Mouse (Mus musculus): ENCODE data around the gene Pirt.

Pirt gene

DNA sequence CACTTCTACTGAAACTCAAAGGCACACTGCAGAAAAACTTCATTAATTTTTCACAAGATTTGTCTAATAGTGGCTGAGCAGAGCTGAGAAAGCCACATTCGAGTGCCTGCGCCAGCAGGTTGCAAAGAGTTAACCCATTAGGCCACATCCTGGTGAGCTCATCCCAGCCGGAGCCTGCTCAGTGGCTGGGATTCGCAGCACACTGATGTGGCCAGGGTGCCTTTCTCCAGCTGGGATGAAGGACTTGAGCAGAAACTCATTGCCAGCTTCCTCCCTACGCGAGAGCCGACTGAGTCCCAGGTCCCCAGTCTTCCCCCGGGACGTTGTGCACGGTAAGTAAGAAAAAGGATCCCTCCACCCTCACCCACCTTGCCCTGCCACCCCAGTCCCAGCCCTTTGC is at the start of gene Pirt:
Pirt (plus strand) TSS at position 171 of the 400 bp plus-strand sequence.
- no peak for DNase-seq (ENCODE audit: low spot score in 2 of 2)

DNA sequence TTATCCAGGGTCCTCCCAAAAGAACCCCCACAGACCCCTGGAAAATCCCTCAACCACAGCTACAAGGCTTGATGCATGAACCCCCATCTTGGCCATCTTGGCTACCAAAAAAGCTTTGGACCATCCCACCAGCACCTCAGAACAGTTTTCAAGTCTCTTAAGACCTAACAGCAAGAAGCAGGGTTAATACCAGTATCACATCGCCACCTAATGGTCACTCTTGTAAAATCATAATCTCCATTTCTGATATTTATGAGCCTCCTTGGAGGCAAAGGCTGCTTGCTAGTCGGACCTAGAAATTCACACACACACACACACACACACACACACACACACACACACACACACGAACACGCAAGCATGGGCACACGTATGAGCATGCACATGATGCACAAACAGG is 40.1 kb upstream of the Pirt start:
- no peak for DNase-seq (ENCODE audit: low spot score in 2 of 2)

DNA sequence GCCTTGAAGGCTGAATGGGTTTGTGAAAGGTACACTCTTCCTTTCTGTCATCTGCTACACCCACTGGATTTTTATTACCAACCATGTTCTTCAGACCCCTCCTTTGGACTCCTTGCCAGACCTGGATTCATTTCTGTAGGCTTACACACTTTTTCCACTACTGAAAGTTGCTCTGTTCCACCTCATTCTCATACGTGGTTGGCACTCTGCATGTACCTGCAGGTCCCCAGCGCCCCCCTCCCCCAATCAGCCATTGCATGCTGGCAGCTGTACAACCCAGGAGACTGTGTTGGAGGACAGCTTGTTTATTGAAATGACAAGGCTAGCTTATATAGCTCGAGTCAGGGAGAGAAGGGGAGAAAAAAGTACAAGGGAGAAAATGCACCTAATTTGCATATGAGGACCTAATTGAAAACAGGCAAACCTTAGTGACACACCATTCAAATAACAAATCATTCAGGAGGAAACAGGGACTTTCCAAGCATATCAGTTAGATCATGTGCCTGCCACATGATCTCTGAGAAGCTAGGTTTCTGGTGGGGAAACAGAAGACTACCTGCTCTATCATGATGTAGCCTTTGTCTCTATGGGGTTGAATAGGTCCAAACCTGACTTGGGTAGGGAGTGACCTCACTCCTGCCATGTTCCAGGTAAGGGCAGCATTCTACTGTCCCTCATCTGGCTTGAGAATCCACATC is 38.9 kb upstream of the Pirt start:
- no peak for DNase-seq (ENCODE audit: low spot score in 2 of 2)

DNA sequence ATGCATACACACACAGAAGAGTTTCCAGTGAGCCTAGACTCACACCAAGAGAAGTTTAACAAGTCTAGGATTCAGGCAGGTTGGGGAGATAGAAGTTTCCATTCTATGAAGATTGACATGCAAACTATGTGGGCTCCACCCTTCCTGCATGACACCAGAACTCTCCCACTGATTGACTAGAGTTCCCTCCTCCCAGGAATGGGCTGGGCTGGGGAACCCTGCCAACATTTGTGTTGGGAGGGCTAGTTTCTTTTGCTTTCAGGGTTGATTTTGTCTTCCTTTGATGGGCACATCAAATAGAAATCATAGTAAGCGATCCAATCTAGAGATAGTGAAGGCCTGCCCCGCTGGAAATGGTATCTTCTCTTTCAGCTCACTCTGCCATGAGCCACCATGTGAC is 30.5 kb upstream of the Pirt start:
- DNase-seq (ENCODE audit: low spot score in 2 of 2): no peak

DNA sequence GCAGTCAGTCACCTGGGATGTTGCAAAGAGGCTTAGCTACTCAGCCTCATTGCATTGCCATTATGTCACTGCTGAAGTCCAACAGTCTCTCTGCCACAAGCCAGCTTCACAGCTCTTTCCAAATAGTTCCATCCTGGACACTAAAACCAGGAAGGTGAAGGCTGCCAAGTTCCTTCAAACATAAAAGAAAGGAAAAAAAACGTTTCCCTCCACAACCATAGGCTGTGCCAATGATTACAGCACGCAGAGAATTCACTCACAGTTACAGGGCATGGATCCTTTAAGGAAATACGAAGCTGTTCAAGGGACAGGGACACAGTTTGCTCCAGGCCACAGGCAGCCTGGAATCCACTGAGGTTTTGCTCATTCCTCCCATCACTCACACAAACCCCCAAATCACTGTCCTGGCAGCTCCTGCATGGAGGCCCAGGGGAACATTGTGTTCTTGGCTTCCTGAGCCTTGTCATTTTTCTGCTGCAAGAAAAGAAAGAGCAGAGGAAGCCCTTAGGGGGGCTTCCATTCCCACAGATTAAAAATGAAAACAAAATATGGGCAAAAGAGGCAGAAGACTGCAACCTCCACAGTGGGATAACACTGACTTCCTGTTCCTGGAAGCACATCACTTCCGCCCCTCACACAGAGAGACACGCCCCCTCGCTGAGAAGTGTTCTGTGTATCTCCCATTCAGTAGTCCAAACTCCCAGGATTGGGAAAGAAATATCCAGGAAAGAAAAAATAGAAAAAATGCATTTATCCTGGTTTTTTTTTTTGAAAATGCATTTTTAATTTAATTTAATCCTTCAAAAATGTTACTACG is 29.3 kb upstream of the Pirt start:
- no peak for DNase-seq (ENCODE audit: low spot score in 2 of 2)

DNA sequence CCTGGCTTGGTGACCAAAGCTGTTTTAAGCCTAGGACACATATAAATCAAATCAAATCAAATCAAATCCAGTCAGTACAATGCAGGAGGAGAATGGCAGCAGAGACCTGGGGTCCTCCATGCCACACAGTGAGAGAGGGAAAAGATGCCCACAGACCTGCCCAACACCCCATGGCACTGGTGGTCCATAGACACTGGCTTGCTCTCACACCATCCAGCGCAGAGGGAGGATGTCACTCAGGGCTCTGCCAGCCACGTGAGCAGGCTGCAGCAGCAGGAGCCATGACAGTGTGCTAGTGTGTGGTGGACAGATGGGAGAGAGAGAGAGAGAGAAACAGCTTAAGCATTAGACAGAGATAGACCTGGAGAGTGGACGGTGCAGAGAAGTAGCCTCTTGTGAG is 19.2 kb upstream of the Pirt start:
- no peak for DNase-seq (ENCODE audit: low spot score in 2 of 2)

DNA sequence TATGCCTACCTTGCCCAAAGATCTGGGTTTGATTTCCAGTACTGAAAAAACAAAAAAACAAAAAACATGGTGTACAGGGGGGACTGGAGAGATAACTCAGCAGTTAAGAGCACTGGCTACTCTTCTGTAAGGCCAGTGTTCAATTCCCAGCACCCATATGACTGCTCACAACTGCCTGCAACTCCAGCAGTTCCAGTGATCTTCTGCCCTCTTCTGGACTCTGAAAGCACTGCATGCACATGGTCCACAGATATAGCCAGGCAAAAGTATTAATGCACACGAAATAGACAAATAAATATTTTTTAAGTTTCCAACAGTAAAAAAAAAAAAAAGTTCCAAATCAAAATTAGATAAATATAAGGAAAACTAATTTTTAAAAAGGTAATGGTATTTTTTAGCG is 13.0 kb upstream of the Pirt start:
- DNase-seq (ENCODE audit: low spot score in 2 of 2): no peak

DNA sequence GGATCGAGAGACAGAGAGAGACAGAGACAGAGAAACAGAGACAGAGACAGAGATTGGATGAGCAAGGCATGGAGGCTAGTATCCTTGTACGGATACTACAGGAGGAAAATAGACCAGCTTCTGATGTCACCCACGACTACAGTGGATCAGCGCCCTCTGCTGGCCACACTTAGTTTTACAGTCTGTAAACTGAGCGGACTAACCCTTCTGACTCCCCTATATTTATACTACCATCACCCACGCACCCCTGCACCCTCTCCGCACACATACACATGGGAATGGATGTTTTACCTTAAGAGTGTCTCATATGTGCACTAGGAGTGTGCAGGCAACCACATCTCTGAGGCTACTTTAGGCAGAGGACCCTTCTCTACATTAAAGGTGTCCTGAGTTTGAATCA is 12.4 kb upstream of the Pirt start:
- peak in 1 of 2 experiments; percentile 10 for DNase-seq (ENCODE audit: low spot score in 2 of 2)

DNA sequence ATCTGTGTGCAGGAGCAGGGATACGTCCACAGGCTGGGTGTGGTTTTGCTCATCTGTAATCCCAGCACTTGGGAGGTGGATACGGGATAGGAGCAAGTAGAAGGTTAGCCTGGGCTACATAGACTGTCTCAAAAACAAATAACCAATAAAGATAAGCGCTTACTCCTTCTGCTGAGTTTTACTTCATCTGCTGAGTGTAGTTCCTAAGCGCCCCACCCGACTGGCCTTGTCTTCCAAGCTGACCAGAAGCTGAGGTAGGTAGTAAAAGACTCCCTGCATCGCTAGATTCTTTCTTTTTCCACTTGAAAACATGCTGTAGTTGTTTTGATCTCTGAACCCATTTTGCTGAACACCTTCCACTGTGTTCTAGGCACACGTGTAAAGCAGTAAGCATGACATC is 9.0 kb upstream of the Pirt start:
- no peak for DNase-seq (ENCODE audit: low spot score in 2 of 2)

DNA sequence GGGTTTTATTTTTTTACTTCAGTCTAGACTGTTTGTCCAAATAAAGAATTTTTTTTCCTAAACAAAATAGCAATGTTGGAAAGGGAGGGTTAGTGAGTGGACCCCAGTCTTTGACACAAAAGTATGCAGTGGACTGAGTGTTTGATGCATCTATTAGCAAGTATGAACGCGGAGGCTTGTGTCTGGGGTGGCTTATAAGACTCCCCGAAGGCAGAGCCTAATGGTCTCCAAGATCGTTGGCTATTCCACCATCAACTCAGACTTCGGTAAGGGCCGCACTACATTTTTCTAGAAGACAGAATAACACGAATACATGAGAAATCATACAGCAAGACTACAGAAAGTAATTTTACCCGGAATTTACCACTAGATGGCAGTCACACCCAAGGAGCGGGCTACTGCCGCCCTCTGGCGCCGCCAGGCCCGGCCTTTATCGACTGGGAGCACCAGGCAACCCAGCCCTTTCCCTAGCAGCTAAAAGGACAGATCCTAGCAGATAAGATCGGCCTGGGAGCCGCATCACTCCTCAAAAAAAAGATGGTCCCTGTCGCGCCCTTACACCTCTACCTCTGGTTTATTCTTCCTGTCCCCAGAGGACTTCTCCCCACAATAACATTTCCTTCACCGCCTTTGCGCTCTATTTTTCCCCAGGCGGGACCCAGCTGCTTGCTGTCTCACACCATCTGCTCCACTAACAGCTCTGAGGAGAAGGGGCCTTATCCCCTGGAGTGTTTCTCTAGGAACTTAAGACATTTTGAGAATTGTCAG is 6.0 kb upstream of the Pirt start:
- DNase-seq (ENCODE audit: low spot score in 2 of 2): peak; percentile 40 to 51

DNA sequence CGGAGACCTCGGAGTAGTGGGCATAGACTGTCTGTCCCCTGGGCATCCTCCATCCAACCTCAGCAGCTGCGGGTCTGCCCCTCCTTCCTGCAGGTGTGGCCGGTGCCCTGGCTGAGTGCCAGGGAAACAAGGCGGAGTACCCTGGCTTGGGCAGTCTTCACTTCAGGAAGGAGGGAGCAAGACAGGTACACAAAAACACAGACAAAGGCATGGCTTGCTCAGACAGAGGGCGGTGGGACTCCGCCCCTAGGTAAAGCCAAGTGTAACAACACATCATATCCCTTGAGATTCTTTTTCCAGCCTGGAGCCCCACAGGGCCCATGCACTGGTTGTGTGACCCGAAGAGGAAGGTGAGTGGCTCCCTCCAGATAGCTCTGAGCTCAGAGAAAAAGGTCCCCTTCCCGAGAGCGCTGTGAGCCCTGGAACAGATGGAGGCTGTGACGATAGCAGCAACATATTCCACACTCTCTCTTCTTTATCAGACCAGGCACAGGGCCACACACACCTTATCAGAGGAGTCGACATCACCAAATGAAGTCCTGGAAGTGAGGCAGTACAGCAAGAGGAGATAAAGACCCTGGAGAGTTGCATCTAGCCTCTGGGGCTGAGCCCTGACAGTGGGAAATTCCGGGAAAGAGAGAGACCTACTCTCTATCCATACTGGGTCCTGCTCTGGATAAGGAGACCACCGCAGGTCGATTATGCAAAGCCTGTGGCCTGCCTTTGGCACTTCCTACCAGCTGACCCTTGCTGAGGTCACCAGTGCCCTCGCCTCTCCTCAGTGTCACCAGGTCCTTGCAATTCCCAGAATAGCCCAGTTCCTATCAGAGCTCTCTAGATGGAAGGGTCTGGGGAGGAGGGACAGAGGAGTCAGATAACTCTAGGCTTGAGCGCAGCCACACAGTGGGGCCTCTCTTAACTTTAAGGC is 1.0 kb downstream of the Pirt start:
- DNase-seq (ENCODE audit: low spot score in 2 of 2): peak in 1 of 2 experiments; percentile 8

DNA sequence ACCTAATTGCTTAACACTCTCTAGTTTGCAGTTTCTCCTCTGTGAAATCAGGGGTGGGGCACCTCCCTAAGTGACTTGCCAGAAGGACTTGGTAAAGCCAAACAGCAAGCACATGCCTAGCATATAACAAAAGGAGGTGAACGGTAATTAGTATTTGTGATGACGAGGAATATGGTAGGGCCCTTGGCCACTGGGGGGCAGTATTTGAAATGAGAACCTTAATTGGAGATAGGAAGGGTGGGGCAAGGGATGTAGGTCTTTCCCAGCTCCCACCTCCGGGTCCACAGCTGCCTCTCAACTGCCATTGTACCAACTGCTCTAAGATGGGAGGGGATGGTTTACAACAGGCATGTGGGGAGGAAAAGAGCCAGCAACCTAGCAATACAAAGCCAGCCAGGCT is 2.5 kb downstream of the Pirt start:
- DNase-seq (ENCODE audit: low spot score in 2 of 2): peak; percentile 5 to 21

DNA sequence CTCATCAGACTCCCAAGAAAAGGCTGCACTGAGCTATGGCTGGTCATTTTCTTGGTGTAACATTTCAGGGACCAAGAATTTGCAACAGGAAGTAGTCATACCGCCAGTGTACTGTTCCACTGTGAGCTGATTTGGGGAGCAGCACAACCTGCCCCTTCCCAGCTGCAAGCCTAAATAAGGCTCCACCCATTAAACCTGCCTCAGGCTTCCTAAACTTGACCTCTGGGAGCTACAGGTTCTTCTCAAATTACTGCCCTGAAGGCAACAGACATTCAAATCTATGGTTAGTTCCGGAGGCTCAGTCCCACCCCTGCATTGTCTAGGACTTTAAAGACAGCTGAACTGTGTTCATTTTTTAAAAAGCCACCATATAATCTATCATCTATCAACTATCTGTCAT is 8.2 kb downstream of the Pirt start:
- DNase-seq (ENCODE audit: low spot score in 2 of 2): no peak

DNA sequence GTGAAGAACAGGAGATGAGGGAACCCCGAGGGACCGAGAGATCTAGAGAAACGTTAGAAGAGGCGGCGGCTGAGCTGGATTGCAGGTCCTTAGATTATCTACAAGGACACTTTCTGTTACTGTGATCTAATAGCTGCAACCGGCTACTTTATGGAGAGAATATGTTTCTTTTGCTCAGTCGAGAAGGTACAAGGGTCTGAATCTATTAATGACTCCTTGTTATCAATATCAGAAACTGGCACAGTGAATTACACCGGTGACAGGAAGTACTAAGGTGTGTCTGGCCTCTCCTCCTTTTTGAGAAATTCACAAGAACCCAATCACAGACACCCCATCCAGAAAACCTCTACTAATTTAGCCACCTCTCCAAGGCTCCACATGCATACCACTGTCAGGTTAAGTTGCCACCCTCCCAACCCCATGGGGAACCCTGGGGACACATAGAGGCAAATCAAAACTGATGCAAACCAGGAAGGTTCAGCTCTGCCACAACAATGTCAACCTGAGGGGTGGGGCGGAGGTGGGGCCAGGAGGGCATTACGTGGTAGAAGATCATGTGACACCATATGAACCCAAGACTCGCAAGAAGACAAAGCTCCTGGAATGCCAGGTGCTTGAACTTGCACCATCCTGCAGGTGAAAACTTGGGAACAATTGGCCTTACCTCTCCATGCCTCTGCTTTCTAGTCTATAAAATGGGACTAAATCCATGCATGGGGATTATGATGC is 12.5 kb downstream of the Pirt start:
- DNase-seq (ENCODE audit: low spot score in 2 of 2): no peak

DNA sequence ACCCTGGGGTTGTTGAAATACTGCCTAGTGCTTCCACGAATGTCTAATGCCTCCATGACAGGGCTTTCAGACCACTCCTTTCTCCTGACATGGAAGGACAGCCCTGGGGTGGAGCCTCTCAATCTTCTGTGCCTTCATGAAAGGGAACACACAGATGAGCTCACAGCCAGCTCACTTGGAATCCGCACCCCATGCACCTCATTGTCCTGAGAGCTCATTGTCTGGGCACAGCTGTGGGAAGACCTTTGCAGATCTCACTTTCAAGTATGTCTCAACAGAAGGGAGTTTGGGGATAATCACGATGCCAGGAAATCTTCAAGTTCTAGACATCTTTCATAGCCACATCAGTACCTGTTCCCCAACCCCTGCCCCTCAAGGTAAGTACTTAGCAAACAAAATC is 16.5 kb downstream of the Pirt start:
- no peak for DNase-seq (ENCODE audit: low spot score in 2 of 2)

DNA sequence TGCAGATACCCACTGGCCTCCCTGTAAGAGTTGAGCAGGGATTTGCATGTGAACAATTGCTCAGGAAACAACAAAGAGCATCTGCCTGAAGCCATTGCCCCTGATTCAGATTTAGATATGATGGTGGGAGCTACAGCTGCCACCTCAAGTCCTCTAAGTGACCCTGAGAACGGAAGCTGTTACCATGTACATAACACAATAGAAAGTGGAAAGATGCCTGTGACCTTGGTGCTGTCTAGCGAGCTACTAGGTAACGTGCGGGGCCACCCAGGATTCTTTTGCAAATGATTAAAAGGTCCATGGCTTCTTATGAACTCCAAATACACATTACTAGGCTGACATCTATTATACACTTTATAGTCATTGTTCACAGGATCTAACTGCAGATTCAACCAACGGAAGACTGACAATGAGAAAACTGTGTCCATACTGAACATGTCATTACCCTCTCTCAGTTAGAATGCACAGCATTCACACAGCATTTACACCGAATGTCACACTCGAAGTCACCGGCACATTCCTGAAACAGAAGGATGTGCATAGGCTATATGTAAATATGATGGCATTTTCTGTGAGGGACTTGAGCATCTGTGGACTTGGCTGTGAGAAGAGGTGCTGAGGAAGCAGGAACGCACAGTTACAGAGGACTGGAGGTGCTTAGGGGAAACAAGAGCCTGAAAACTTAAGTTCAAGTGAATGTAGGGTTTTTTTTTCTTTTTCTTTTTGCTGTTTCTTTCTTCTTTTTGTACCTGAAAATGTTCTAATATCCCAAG is 21.2 kb downstream of the Pirt start:
- no peak for DNase-seq (ENCODE audit: low spot score in 2 of 2)

DNA sequence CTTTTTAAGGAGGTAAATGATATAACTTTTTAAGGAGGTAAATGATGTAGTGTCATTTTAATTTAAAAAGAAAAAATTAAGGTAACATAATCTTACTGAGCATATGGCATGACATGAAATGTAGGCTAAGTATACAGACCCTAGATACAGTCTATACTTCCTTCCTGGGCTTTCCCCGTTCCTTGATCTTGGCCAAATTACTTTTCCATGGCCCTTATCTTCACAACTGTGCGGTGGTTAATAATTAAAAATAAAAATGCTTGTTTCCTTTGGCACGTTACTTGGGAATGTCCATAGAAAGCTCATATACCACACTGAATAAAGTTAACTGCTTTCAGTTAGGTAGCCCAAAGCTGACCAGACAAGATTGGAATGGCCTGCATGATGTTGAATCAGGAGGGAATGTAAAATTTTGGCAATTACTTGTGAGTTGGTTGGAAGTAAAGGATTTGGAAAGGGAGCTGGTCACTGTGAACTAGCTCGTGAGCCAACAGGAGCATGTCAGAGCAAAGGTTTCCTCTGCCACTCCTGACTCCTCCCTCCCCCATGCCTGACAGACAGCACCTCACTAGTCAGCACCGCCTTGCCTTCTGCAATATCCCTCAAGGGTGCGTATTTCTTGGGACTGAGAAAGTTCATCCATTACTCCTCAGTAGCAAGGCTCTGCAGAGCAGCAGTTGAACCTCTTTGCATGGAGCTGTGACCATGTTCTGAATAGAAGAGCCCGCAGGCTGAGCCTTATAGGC is 22.8 kb downstream of the Pirt start:
- no peak for DNase-seq (ENCODE audit: low spot score in 2 of 2)

DNA sequence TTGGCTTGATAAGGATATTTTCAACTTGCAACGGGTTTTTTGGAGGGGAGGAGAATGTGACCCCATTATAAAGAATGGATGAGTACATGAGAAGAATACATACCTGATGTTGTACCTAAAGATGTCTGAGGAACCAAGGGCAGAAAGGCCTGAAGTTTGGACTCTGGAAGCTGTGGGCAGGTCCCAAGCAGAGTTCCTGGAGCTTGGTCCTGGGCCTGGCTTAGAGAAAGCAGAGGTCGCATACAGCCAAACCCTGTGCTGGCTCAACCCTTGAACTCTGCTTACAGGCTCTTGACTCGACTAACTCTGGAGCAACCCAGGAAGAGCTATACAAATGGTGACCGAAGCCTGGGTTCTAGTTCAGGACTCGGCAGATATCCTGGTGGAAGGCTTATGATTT is 30.2 kb downstream of the Pirt start:
- DNase-seq (ENCODE audit: low spot score in 2 of 2): no peak

DNA sequence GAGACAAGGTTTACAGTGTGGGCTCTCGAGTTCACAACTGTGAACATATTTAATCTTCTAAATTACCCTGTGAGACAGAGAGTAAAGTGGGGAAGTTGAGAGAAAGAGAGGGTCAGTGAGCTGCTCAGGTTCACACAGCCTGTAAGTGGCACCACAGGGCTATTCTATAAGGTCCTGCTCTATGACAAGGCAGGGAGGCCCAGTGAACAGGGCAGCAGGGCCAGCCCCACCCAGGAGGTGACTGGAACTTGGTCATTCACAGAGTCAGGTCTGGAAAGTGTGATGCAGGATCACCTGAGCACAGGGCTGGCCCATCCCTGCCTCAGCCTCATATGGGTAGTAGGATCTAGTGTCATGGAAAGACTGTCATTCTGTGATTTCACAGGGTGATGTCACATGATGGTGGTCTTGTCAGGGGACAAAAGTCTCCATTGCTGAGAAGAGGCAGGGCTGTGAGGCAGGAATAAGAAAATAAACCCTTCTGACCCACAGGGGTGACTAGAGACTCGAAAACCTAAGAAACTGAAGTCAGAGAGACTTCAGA is 33.5 kb downstream of the Pirt start:
- DNase-seq (ENCODE audit: low spot score in 2 of 2): no peak
